Mouse (Mus musculus) testis, adult 2 months (tissue): ENCODE results near the gene Plac9b. TPM values are rescaled to one million over a fixed set of nuclear protein-coding genes. Genes with fewer than 3 reads are reported as not detected.
"Not testable (repeated sequence)": the region's sequence is repeated elsewhere in the genome, so short reads cannot be mapped to it uniquely, and the experiment has no call there.

Experiments
- H3K27ac ChIP-seq: fragments of 200-500 bp; 2 replicates; pipeline ENCODE4 v1.5.1; 2012; ENCODE audit warnings: low read depth, low read length; ENCODE audit not compliant: control insufficient read depth, insufficient read depth
- H3K27me3 ChIP-seq: fragments of 200-500 bp; 2 replicates; pipeline ENCODE4 v1.6.1; 2012; ENCODE audit warnings: mild to moderate bottlenecking, low read length, moderate library complexity; ENCODE audit not compliant: control insufficient read depth, insufficient read depth
- H3K36me3 ChIP-seq: fragments of 200-500 bp; 2 replicates; pipeline ENCODE4 v1.6.1; 2012; ENCODE audit warnings: mild to moderate bottlenecking, low read length; ENCODE audit not compliant: control insufficient read depth, insufficient read depth
- H3K4me1 ChIP-seq: fragments of 200-500 bp; 2 replicates; pipeline ENCODE4 v1.6.1; 2012; ENCODE audit warnings: low read length; ENCODE audit not compliant: control insufficient read depth, insufficient read depth
- H3K4me3 ChIP-seq: fragments of 200-500 bp; 2 replicates; pipeline ENCODE4 v1.5.1; 2012; ENCODE audit warnings: low read depth, mild to moderate bottlenecking, low read length, moderate library complexity, mixed read lengths; ENCODE audit not compliant: control insufficient read depth
- polyA plus RNA-seq: library from polyadenylated mRNA; depleted of rRNA; stranded (reverse); fragments of >200 nt; gene quantifications from 2 replicates; pipeline ENCODE4 v1.2.3, GENCODE M21; 2012; rRNA removed

Gene Plac9b
- polyA plus RNA-seq: 36.9 and 50.3 TPM in 2 replicates

GRCm38 (mm10) chr14:26182380-26182779 is at the start of gene Plac9b:
Gene Plac9b (minus strand): TSS chr14:26182480.
- H3K4me1 ChIP-seq, H3K27ac ChIP-seq, H3K36me3 ChIP-seq, H3K4me3 ChIP-seq, H3K27me3 ChIP-seq: not testable (repeated sequence)

- not testable (repeated sequence) for H3K36me3 ChIP-seq, H3K27ac ChIP-seq, H3K27me3 ChIP-seq, H3K4me3 ChIP-seq, H3K4me1 ChIP-seq
Measured at GRCm38 (mm10) chr14:26216233-26217000, 34.1 kb upstream of the Plac9b start.

- not testable (repeated sequence) for H3K4me1 ChIP-seq, H3K27me3 ChIP-seq, H3K4me3 ChIP-seq, H3K27ac ChIP-seq, H3K36me3 ChIP-seq
Measured at GRCm38 (mm10) chr14:26206926-26207247, 24.6 kb upstream of the Plac9b start, which contains the start of gene Tmem254b. Gene Tmem254b (minus strand): TSS chr14:26207041.

GRCm38 (mm10) chr14:26206197-26206925 is 24.1 kb upstream of the Plac9b start:
- not testable (repeated sequence) for H3K36me3 ChIP-seq, H3K27me3 ChIP-seq, H3K4me3 ChIP-seq, H3K4me1 ChIP-seq, H3K27ac ChIP-seq

GRCm38 (mm10) chr14:26197851-26198250 is 15.6 kb upstream of the Plac9b start:
- H3K27ac ChIP-seq, H3K36me3 ChIP-seq, H3K27me3 ChIP-seq, H3K4me3 ChIP-seq, H3K4me1 ChIP-seq: not testable (repeated sequence)

- not testable (repeated sequence) for H3K36me3 ChIP-seq, H3K4me1 ChIP-seq, H3K4me3 ChIP-seq, H3K27ac ChIP-seq, H3K27me3 ChIP-seq
Measured at GRCm38 (mm10) chr14:26188361-26188760, 6.1 kb upstream of the Plac9b start.

- H3K4me3 ChIP-seq, H3K27me3 ChIP-seq, H3K4me1 ChIP-seq, H3K27ac ChIP-seq, H3K36me3 ChIP-seq: not testable (repeated sequence)
Measured at GRCm38 (mm10) chr14:26186638-26187037, 4.4 kb upstream of the Plac9b start.

GRCm38 (mm10) chr14:26181660-26182059 is 620 bp downstream of the Plac9b start:
- H3K27me3 ChIP-seq, H3K4me3 ChIP-seq, H3K4me1 ChIP-seq, H3K36me3 ChIP-seq, H3K27ac ChIP-seq: not testable (repeated sequence)

GRCm38 (mm10) chr14:26175028-26175427 is 7.3 kb downstream of the Plac9b start:
- H3K27ac ChIP-seq, H3K4me3 ChIP-seq, H3K4me1 ChIP-seq, H3K27me3 ChIP-seq, H3K36me3 ChIP-seq: not testable (repeated sequence)

GRCm38 (mm10) chr14:26173955-26174354 is 8.3 kb downstream of the Plac9b start:
- not testable (repeated sequence) for H3K27me3 ChIP-seq, H3K36me3 ChIP-seq, H3K4me1 ChIP-seq, H3K4me3 ChIP-seq, H3K27ac ChIP-seq

- H3K36me3 ChIP-seq, H3K4me1 ChIP-seq, H3K27me3 ChIP-seq, H3K4me3 ChIP-seq, H3K27ac ChIP-seq: not testable (repeated sequence)
Measured at GRCm38 (mm10) chr14:26165266-26165665, 17.0 kb downstream of the Plac9b start.

GRCm38 (mm10) chr14:26162423-26162822 is 19.9 kb downstream of the Plac9b start:
- H3K27me3 ChIP-seq, H3K36me3 ChIP-seq, H3K4me1 ChIP-seq, H3K4me3 ChIP-seq, H3K27ac ChIP-seq: not testable (repeated sequence)
